Mouse (Mus musculus): ENCODE data around the gene Lrrc10b. TPM values are rescaled to one million over a fixed set of nuclear protein-coding genes. Genes with fewer than 3 reads are reported as not detected.

Lrrc10b gene
- total RNA-seq, 2 experiments from 2014 or later: 78.7 to 89.3 TPM

DNA sequence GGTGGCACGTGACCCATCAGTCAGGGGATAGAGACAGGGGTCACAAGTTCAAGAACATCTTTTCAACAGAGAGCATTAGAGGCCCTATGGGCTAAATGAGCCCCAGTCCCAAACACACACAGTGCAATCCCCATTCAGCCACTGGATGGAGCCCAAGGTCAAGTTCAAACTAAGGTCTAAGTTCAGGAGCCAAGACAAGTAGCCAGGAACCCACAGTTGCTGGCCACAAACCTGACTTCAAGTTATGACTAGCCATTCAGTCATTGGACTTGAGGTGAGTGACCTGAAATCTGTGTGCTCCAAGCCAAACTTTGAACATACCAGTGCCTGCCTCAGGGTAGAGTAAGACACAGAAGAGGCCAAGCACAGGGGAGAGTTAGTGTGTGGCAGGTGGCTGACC is 19.8 kb downstream of the Lrrc10b start:
- DNase-seq: no peak

DNA sequence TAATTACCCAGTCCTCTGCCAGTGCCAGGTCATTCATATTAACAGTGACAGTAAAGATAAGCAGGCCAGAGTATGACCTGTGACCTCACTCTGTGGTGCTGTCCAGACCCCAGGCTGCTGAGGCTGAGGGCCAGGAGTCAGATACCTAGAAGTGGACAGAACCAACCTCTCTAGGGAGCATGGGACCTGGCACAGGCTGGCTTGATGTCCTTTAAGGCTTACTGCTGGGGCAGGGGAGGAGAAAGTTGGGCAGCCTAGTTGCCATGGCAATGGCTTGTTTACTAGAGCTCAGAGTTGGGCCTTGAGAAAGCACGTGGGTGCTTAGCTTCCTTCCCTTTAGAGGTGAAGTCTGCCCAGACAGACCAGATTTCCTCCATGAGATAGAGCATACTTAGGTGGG is 20.5 kb downstream of the Lrrc10b start:
- no peak for DNase-seq

DNA sequence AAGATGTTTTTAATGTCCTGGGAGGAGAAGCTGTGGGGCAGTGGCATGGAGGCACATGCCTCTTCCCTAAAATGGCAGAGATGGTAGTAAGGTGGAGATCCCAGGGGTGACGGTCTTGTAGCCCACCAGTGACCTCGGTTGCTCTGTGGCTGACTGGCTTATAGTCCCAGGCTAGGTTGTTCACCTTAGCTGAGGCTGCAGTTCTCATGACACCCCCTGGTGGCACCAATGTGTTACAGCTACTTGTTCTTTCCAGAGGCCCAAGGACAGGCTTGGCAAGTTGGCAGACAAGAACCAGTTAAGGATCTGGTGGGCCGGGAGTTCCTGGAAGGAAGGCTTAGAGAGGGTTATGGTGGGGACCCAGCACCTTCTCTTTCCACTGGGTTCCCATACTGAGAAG is 21.4 kb downstream of the Lrrc10b start:
- DNase-seq: peak in 1 of 2 experiments; percentile 58

DNA sequence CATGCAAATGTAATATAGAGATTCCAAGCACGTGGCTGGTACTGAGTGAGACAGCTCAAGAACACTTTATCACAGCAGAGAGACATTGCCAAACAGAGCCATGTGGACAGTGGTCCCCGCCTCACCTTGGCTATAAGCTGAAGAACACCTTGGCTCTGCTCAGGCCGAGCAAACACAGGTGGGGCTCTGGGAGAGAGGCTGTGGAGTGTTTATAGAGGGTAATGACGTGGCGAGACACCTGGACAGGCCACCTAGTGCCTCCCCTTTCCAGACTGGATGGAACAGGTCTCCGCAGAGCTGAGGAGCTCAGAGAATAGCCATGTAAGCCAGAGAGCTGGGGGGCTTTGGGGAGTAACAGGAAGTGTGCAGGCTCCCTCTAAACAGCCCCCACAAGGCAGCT is 22.3 kb downstream of the Lrrc10b start:
- DNase-seq: no peak

DNA sequence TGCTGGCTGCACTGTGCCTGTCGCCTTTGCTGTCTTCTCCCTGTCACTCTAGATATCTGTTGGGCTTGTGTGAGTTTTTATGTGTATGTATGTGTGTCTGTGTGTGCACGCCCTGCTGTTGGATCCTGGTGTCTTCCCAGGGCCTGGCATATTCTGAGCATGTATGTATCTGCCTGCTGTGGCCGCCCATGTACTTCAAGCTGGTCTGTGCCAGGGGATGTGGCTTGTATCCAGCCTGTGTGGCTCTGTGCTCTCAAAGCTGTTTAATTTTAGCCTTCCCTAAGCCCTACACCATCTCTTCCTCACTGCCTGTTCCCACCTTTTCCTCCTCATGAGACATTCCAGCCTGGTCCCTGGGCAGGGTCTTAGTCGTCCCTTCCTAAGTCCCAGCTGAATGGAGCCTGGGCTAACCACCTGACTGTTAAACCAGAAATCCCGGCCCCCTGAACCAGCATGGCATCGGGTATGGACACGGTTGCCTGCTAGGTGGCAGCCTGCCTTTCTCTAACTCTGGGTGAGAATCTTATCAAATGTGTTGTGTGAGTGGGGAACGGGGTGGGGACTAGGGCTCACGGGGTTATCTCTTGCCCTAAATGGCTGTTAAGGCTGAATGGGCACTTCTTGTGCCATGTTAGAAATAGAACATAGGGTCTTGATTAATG is 23.3 kb downstream of the Lrrc10b start:
- peak; percentile 37 to 45 for DNase-seq

DNA sequence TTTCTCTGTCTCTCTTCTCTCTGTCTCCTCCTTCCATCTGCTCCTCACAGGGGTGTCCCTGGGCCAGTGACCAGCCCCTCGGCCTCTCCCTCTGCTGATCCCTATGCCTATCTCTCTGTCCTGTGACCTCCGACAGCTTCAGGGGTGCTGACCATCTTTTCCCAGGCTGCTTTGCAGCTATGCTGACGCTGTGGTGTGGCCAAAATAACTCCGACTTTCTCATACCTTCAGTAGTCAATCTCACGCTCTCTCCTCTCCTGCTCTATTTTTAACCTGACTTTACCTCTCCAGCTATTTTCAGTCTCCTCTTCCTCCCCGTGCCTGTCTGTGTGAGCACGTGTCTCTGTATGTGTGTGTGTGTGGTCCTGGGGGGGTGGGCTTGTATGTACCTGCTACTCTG is 24.0 kb downstream of the Lrrc10b start:
- no peak for DNase-seq

DNA sequence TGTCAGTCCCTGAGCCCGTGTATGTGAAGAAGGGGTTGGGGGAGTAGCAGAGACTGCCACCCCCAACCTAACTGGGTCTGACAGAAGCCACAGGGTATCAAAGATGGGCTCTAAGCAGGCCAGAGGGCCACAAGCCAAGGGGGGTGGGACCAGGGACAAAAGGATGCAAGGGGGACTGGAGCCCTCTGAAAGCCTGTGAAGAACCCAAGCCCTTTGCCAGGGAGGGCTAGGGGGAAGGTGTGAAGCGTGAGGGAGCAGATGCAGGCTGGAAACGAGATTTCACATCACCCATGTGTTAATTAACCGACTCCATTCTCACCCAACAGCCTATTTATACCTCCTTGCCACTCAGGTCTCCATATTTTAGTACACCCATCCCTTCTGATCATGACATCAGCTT is 25.4 kb downstream of the Lrrc10b start:
- DNase-seq: no peak

DNA sequence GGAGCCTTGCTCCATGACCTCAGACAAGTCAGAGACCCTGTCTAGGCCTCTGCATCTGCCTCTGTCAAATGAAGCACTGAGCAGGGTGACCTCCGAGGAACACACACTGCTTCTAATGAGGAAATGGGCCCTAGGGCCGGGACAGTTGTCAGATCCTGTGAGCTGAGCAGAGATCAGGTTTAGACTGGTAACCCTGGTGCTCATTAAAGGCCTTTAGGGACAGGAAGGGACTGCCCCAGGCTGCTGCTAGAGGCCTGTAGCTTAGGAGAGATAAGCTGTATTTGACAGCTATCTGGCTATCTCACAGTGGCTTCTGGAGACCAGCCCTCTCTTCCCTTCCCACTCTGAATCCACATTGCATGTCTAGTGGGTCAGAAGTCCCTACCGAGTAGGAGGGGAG is 25.9 kb downstream of the Lrrc10b start:
- no peak for DNase-seq

DNA sequence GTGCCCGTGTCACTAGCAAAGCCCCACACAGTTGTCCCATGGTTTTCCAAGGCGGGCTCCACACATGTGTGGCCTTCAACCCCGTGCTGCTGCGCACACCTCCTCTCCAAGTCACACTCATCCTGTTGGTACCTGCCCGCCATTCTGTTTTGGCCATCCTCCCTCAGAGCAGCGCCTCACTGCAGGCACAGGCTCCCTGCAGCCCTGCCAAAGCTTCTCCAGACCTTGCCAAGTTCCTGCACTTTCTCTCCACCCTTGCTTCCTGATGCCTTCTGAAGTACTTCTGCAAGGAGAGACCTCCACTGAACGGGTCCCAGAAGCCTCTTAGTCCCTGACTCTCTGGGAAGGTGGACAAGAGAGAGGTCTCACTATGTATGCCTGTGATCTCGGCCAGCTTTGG is 27.9 kb downstream of the Lrrc10b start:
- no peak for DNase-seq

DNA sequence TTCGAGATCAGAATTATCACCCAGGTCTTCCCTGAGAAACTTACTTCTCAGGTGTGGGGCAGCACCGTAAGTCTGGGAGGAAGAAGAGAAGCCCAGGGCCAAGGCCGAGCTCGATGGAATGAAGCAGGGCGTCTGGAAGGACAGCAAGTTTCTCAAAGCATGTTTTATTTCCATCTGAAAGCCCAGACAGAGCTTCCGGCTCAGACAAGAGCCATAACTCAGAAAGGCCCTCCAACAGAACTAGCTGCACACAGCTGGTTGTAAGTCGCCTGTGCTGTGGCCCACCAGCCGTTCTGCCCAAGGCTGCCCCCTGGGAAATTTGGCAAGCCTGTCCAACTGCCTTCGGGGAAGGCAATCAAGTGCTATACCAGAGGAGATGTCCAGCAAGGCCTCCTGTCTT is 29.8 kb downstream of the Lrrc10b start:
- DNase-seq: no peak

DNA sequence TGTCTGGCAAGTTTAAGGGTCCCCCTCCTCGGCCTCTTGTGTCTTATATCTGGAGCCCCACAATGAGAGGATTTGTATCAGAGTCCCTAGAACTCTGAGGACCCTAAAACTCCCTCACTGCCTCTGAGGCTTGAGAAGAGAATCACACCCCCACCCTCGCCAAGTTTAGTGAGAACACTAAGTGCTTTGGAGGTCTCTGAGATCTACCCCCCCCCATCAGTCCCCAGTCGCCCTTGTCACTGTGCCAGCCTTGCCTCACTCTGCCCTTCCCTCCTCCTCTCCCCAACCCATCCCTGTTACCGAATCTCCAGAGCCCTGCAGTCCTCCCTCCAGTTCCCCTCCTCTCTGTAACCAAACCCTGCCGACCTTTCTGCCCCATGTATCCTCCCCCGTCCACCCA is 30.5 kb downstream of the Lrrc10b start:
- DNase-seq: no peak

DNA sequence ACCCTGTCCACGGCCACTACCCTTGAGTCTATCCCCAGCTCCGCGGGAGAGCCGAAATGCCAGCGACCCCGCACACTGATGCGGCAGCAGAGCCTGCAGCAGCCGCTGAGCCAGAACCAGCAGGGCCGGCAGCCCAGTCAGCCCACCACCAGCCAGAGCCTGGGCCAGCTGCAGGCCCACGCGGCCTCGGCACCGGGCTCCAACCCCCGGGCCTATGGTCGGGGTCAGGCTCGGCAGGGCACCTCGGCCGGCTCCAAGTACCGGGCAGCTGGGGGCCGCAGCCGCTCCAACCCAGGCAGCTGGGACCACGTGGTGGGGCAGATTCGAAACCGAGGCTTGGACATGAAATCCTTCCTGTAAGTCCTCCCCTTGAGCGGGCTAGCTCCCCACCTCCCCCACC is 31.0 kb downstream of the Lrrc10b start:
- DNase-seq: no peak

DNA sequence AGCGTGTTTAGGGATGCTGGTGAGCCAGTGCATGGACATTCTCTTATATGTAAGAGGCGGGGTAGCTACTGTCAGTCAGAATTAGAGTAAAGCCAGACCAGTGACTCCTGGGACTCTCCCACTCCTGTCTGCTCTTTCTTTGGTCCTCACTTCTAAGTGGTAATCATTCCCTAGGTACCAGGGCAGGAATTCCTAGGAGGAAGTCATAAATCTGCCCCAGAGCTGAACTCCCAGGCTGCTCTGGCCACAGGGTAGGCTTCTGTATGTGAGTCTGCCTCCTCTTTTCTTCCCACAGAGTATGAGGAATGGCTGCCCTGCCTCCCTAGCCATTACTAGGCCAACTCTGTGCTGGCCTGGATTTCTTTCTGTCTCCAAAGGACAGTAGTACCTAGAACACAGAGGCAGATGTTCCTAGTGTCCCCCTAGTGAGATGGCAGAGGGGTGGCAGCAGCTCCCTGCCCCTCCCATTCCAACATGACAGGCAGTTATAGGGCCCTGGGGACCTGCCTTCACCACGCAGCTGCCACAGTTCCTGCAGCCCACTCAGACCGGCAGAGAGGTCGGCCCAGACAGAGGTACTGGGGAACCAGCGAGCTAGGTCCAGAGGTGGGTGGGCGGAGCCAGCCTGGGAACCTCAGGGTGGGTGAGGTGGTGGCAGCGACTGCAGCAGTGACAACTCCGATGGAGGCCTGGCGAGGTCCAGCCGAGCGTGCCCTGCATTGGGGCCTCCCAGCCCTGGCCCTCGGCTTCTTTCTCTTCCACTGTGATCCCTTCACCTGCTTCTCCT is 31.6 kb downstream of the Lrrc10b start:
- no peak for DNase-seq

DNA sequence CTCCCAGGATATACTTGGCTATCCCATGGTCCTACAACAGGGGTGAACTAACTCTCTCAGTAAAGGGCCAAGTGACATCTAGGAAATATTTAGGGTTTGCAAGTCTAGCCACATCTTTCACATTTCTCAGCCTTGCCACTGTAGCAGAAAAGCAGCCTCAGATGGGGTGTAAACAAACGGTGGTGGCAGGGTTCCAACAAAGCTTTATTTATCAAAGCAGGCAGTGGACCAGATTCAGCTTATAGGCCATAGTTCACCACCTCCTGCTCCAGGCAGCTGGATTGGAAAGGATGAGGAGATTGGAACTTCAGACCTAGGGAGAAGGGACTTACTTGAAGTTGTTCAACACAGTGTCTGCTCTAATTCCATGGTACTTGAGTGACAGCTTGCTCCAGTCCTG is 32.5 kb downstream of the Lrrc10b start:
- DNase-seq: no peak

DNA sequence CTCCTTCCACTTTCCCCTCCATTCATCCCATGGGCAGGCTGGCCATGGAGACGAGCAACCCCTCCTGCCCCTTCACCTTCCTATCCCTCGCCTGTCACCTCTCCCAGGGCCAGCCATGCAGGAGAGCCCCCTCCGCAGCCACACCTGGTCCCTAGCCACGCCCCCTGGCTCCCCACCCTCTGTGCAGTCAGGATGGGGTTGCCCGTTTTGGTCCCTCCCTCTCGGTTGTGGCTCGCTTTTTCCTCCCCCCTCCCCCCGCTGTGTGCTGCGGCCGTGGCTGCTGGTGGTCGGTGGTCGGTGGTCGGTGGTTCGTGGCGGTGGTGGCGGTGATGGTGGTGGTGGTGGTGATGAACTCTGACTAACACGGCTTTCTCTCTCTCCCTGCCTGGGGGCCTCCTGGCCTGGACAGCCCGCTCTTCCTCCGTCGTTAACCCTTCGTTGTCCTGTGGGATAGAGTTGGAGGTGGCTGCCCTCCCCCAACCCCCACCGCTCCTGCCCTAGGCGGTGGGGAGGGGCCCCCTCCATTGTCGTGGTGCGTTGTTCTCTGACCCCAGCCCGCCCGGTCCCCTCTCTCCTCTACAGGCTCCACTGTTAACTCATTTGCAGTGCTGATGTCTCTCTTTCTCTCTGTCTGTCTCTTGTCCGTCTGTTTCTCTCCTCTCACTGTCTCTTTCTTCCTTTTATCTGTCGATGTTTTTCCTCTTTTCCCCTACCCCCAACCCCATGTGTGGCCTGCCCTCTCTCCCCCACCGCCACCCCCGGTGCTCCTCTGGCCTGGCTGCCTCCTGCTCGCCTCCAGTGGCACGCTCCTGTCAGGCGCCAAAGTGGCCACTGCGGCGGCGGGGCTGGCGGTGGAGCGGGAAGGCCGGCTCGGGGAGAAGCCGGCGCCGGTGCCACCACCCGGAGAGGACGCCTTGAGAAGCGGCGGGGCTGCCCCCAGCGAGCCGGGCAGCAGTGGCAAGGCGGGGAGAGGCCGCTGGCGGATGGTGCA is 35.0 kb downstream of the Lrrc10b start:
- no peak for DNase-seq

DNA sequence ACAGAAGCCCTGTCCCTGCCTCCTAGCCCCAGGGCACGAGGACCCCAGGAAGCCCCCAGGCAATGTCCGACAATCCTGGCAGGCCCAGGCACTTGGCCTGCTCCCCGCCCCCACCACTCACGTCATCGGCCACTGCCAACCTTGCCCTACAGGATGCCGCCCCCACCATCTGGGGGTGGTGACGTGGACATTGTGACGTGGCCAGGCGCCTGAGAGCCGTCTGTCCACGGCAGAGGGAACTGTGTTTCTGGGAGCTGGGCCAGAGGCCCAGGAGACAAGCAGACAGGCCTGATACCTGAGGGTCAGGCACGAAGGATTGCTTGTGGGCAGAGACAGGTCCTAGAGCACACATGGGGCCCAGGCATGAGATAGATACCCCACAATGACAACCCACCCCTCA is 39.8 kb downstream of the Lrrc10b start:
- no peak for DNase-seq

DNA sequence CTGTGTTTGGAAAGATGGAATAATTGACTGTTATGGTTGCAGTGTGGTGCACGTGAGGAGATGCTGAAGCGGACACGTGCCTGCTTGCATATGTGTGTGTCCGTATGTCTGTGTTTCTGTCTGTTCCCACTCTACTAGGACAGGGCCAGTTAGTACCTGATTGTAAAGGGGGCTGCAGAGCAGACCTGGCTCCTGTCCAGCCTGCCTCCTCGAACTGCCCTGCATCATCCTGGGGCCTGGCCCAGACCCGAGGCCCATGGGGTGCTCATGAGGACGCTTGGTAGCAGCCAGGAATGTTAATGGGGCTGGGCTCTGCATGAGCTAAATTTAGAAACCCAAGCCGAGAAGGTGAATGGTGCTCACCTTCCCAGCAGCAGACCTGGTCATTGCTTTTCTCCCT is 40.4 kb downstream of the Lrrc10b start:
- no peak for DNase-seq

DNA sequence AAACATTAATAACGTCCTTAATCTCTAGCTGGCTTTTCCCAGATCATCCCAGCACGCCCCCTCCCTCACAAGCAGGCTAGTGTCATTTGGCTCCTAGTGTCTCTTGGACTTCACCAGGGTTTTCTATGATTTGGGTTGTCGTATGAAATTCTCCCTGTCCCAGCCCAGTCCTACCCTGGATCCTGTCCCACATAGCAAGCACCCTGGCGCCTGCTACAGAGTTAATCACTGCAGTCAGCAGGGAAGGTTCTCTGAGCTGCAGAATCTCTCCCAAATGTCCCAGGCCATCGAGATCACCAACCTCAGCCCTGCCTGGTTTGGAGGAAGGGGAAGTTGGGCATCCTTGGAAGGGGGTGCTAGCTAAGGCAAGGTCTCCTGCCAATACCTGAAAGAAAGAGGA is 41.8 kb downstream of the Lrrc10b start:
- no peak for DNase-seq

DNA sequence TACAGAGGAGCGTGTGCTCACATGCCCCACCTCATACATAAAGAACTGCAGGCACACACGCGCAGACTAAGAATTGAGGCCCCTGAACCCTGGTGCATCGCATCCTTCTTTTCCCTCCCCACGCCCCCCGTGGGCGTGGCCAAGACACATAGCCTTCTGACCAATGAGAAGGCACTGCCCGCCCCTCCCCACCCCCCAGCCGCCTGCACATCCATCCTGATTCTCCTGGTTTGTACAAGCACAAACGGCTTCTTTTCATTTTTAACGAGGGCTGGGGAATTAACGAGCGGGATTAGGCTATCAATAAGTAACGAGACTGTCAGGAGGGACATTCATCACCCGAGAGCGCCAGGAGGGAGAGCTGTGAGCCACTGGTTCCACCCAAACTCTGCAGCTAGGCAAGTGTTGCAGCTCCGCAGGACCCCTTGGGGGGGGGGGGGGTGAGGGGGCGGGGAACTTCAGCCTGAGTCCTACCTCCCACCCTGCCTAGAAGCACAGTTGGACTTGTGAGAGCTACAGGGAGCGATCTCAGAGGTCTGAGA is 43.5 kb downstream of the Lrrc10b start:
- DNase-seq: no peak

All from layer of hippocampus, postnatal 36 days (tissue).